Mouse (Mus musculus) activated CD4-positive, CD25-positive, alpha-beta regulatory T cell, adult 4 months (primary cell): Measurements from ENCODE around the gene Shroom1. TPM values are rescaled to one million over a fixed set of nuclear protein-coding genes. Genes with fewer than 3 reads are reported as not detected.
"Not testable (repeated sequence)": the region's sequence is repeated elsewhere in the genome, so short reads cannot be mapped to it uniquely, and the experiment has no call there.

Source experiments
- ATAC-seq: one replicate; pipeline ENCODE4 v1.8.0; 2017
- polyA plus RNA-seq, 2 experiments: library from polyadenylated mRNA; unstranded; fragments of 100-300 nt; shearing (Covaris generic); gene quantifications; one replicate each; pipeline ENCODE4 v1.2.1; 2017

Gene Shroom1
- polyA plus RNA-seq: under 1 TPM in 1 of 2 experiments, not detected in 1; 0.36 TPM

- ATAC-seq: no peak
Observed at GRCm38 (mm10) chr11:53456474-53457371, at the start of gene Shroom1, which contains the start of gene Gm10447. Gene Shroom1, plus strand, starts transcription at chr11:53457205. Gene Gm10447, minus strand, starts transcription at chr11:53457110.

GRCm38 (mm10) chr11:53411738-53412137, 45.3 kb upstream of the Shroom1 start:
- ATAC-seq: no peak

- ATAC-seq: no peak
Observed at GRCm38 (mm10) chr11:53413871-53414270, 43.1 kb upstream of the Shroom1 start.

GRCm38 (mm10) chr11:53418048-53418447, 39.0 kb upstream of the Shroom1 start:
- no peak for ATAC-seq

GRCm38 (mm10) chr11:53423036-53423435, 34.0 kb upstream of the Shroom1 start, which contains the start of gene Leap2:
Gene Leap2, minus strand, starts transcription at chr11:53423170.
- ATAC-seq: no peak

- no peak for ATAC-seq
Observed at GRCm38 (mm10) chr11:53424826-53425225, 32.2 kb upstream of the Shroom1 start.

GRCm38 (mm10) chr11:53425251-53425650, 31.8 kb upstream of the Shroom1 start:
- no peak for ATAC-seq

- no peak for ATAC-seq
Observed at GRCm38 (mm10) chr11:53425711-53426255, 31.2 kb upstream of the Shroom1 start.

GRCm38 (mm10) chr11:53426914-53427313, 30.1 kb upstream of the Shroom1 start:
- not testable (repeated sequence) for ATAC-seq

- ATAC-seq: no peak
Observed at GRCm38 (mm10) chr11:53427993-53428715, 28.9 kb upstream of the Shroom1 start.

- no peak for ATAC-seq
Observed at GRCm38 (mm10) chr11:53428716-53429057, 28.3 kb upstream of the Shroom1 start.

- ATAC-seq: no peak
Observed at GRCm38 (mm10) chr11:53429182-53429581, 27.8 kb upstream of the Shroom1 start.

- ATAC-seq: peak; percentile 29
Observed at GRCm38 (mm10) chr11:53430300-53430669, 26.7 kb upstream of the Shroom1 start.

GRCm38 (mm10) chr11:53430670-53431346, 26.2 kb upstream of the Shroom1 start, which contains the start of the genes Uqcrq and Gdf9:
Gene Uqcrq, minus strand, starts transcription at chr11:53430831.
Gene Gdf9, plus strand, starts transcription at chr11:53431023.
- ATAC-seq: peak; percentile 91

- no peak for ATAC-seq
Observed at GRCm38 (mm10) chr11:53431347-53432056, 25.5 kb upstream of the Shroom1 start.

GRCm38 (mm10) chr11:53433057-53433456, 23.9 kb upstream of the Shroom1 start:
- ATAC-seq: no peak

GRCm38 (mm10) chr11:53435504-53435903, 21.5 kb upstream of the Shroom1 start:
- ATAC-seq: no peak

- ATAC-seq: no peak
Observed at GRCm38 (mm10) chr11:53436338-53436737, 20.7 kb upstream of the Shroom1 start.

- no peak for ATAC-seq
Observed at GRCm38 (mm10) chr11:53441921-53442320, 15.1 kb upstream of the Shroom1 start.

GRCm38 (mm10) chr11:53443861-53444260, 13.1 kb upstream of the Shroom1 start:
- ATAC-seq: no peak

- no peak for ATAC-seq
Observed at GRCm38 (mm10) chr11:53445562-53445961, 11.4 kb upstream of the Shroom1 start.

- ATAC-seq: no peak
Observed at GRCm38 (mm10) chr11:53446183-53446582, 10.8 kb upstream of the Shroom1 start.
